Mouse (Mus musculus) intestine, embryonic 15.5 days (tissue): ENCODE results near the gene Slc50a1. TPM values are rescaled to one million over a fixed set of nuclear protein-coding genes. Genes with fewer than 3 reads are reported as not detected.

Experiments used
- ATAC-seq: fragments of 200-750 bp; cut with Nextera tagmentation; 2 replicates; pipeline ENCODE4 v1.8.0; 2017; ENCODE audit warnings: moderate TSS enrichment, moderate library complexity
- H3K27ac ChIP-seq: fragments of 300-500 bp; sonication (generic); 2 replicates; pipeline ENCODE4 v1.5.1; 2015; ENCODE audit warnings: mild to moderate bottlenecking, inconsistent platforms
- H3K27me3 ChIP-seq: fragments of 300-500 bp; sonication (generic); replicated peaks from 2 replicates; pipeline ENCODE4 v1.6.1; 2015; ENCODE audit warnings: inconsistent platforms
- H3K36me3 ChIP-seq: fragments of 300-500 bp; sonication (generic); 2 replicates; pipeline ENCODE4 v1.6.1; 2015; ENCODE audit warnings: inconsistent platforms
- H3K4me1 ChIP-seq: fragments of 300-500 bp; sonication (generic); replicated peaks from 2 replicates; pipeline ENCODE4 v1.6.1; 2015; ENCODE audit warnings: inconsistent platforms
- H3K4me2 ChIP-seq: fragments of 300-500 bp; sonication (generic); replicated peaks from 2 replicates; pipeline ENCODE4 v1.6.1; 2015; ENCODE audit warnings: mild to moderate bottlenecking, inconsistent platforms
- H3K4me3 ChIP-seq: fragments of 300-500 bp; sonication (generic); replicated peaks from 2 replicates; pipeline ENCODE4 v1.5.1; 2015; ENCODE audit warnings: inconsistent platforms
- H3K9ac ChIP-seq: fragments of 300-500 bp; sonication (generic); 2 replicates; pipeline ENCODE4 v1.6.1; 2015; ENCODE audit warnings: inconsistent platforms
- H3K9me3 ChIP-seq: fragments of 300-500 bp; sonication (generic); 2 replicates; pipeline ENCODE4 v1.6.1; 2016; ENCODE audit warnings: inconsistent platforms
- WGBS: fragments of 180-500 bp; shearing (Covaris S2); methylation state at CpG from one replicate; pipeline ENCODE4 v1.1.7; 2015; 5-methylcytosine and 5-hydroxymethylcytosine counted together
- polyA plus RNA-seq: library from polyadenylated mRNA; unstranded; fragments of >200 nt; fragmentation: Nextera tagmentation; extraction: Ambion mirVana; gene quantifications from 2 replicates; pipeline ENCODE4 v1.2.1, GENCODE M21; 2015

Gene Slc50a1
- polyA plus RNA-seq, 1 experiment from 2014 or later, result 60.6 TPM

GRCm38 (mm10) chr3:89278643-89279042 is 8.3 kb upstream of the Slc50a1 start:
- Histone ChIP-seq H3K9ac (peak overlapping the region; percentile 72), H3K27me3 (no peaks in the 10 kb centered on the region), H3K4me2 (peak overlapping the region; percentile 96), H3K36me3 (no peaks in the 10 kb centered on the region), H3K27ac (peak overlapping the region; percentile 93), H3K4me1 (peaks cover 43% of the 10 kb centered on the region), H3K4me3 (peak overlapping the region; percentile 55), H3K9me3 (no peaks in the 10 kb centered on the region)
- 14% methylated on average over 8 of the region's 8 CpGs for WGBS
- no peak for ATAC-seq

DNA sequence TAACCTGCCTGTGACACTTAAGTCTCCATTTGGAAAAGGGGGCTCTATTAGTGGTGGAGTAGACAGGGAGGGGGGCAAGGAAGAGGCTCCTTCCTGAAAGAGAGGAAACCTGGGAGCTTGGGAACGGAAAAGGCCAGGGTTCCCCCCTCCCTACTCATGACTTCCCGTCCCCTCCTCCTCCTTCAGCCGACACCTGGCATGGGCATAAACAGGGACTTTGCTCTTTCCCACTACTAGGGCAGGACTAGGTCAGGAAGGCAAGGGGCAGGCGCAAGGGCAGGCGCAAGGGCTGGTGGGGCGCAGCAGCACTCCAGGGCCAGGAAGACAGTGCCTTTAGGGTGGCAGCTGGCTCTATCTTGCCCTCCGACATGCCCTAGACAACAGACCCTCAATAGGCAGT is 7.7 kb upstream of the Slc50a1 start:
- ATAC-seq, result peak; percentile 64
- Histone ChIP-seq H3K9ac (peak overlapping the region; percentile 72), H3K4me2 (peak overlapping the region; percentile 96), H3K4me3 (peak overlapping the region; percentile 55), H3K9me3 (no peaks in the 10 kb centered on the region), H3K27me3 (no peaks in the 10 kb centered on the region), H3K36me3 (no peaks in the 10 kb centered on the region), H3K4me1 (peaks cover 43% of the 10 kb centered on the region), H3K27ac (peak overlapping the region; percentile 93)
- WGBS, result 35% methylated on average over 7 of the region's 7 CpGs

GRCm38 (mm10) chr3:89277281-89278021 is 7.1 kb upstream of the Slc50a1 start:
- H3K27me3 ChIP-seq, result no peaks in the 10 kb centered on the region
- H3K27ac ChIP-seq, result peak overlapping the region; percentile 93
- no peak for ATAC-seq
- H3K4me3 ChIP-seq, result peak overlapping the region; percentile 55
- peak overlapping the region; percentile 96 for H3K4me2 ChIP-seq
- no peaks in the 10 kb centered on the region for H3K9me3 ChIP-seq
- peak overlapping the region; percentile 72 for H3K9ac ChIP-seq
- H3K4me1 ChIP-seq, result peaks cover 43% of the 10 kb centered on the region
- H3K36me3 ChIP-seq, result peaks cover 4% of the 10 kb centered on the region; the same call in 1 of the 2 replicates
- 29% methylated on average over 14 of the region's 14 CpGs for WGBS

DNA sequence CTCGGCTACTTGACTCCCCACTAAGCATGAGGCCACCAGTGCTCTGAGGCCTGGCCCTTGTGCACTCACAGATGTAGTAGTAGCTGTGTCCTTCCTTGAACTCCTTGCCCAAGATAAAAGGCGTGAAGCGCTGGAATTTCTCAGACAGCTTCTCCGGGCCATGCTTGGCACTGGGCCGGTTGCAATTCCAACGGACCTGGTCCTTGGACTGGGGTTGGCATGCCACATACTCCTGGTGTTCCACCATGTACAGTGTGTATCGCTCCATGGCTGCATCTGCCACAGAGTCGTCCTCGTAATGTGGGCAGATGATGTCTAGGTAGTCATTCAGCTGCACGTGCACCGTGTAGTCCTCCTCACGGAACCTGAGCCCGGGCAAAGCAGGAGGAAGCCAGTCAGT is 5.7 kb upstream of the Slc50a1 start:
- H3K27ac ChIP-seq, result no peak overlapping the region
- peak overlapping the region; percentile 96; the same call in 1 of the 2 replicates for H3K4me2 ChIP-seq
- H3K36me3 ChIP-seq, result peaks cover 12% of the 10 kb centered on the region
- H3K4me1 ChIP-seq, result peaks cover 35% of the 10 kb centered on the region
- ATAC-seq, result no peak
- no peak overlapping the region for H3K4me3 ChIP-seq
- no peaks in the 10 kb centered on the region for H3K9me3 ChIP-seq
- no peak overlapping the region for H3K9ac ChIP-seq
- WGBS, result 93% methylated on average over 13 of the region's 13 CpGs
- H3K27me3 ChIP-seq, result no peaks in the 10 kb centered on the region

GRCm38 (mm10) chr3:89271760-89272159 is 1.4 kb upstream of the Slc50a1 start:
- peaks cover 32% of the 10 kb centered on the region for H3K4me1 ChIP-seq
- H3K4me2 ChIP-seq, result no peak overlapping the region
- no peak overlapping the region for H3K27ac ChIP-seq
- no peaks in the 10 kb centered on the region for H3K27me3 ChIP-seq
- H3K36me3 ChIP-seq, result peaks cover 12% of the 10 kb centered on the region
- ATAC-seq, result no peak
- H3K4me3 ChIP-seq, result no peak overlapping the region
- H3K9ac ChIP-seq, result no peak overlapping the region
- 68% methylated on average over 6 of the region's 6 CpGs for WGBS
- no peaks in the 10 kb centered on the region for H3K9me3 ChIP-seq

DNA sequence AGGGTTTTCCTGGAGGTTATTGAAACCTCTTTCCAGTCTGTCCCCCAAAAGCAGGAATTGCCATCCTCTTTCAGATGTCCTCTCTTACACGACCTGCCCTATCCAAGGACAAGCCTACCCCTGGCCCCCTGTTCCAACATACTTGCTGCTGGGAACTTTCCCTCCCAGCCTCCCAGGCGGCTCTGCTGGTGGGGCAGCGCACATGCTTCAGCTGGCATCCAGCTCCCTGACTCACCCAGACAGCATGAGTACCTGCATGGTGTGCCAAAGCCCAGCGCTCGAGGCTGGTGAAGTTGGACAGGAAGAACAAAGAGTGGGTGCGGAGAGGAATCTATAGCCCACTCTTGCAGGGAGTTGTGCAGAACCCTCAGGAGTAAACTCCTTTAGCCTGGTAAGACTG is 521 bp upstream of the Slc50a1 start:
- Histone ChIP-seq H3K27ac (peak overlapping the region; percentile 77), H3K27me3 (no peaks in the 10 kb centered on the region)
- 66% methylated on average over 6 of the region's 6 CpGs for WGBS

GRCm38 (mm10) chr3:89268916-89269315 is 1.5 kb downstream of the Slc50a1 start:
- no peak overlapping the region for H3K9ac ChIP-seq

More for the DNA sequence above, 521 bp upstream of the Slc50a1 start:
- peak overlapping the region; percentile 57; the same call in 1 of the 2 replicates for H3K4me3 ChIP-seq
- no peak for ATAC-seq
- no peaks in the 10 kb centered on the region for H3K9me3 ChIP-seq
- H3K36me3 ChIP-seq, result peaks cover 12% of the 10 kb centered on the region
- peak overlapping the region; percentile 83 for H3K4me2 ChIP-seq
- H3K4me1 ChIP-seq, result peaks cover 32% of the 10 kb centered on the region
- H3K9ac ChIP-seq, result peak overlapping the region; percentile 75

GRCm38 (mm10) chr3:89266439-89266893 is 3.9 kb downstream of the Slc50a1 start:
- H3K9me3 ChIP-seq, result no peaks in the 10 kb centered on the region
- peak overlapping the region; percentile 75 for H3K4me2 ChIP-seq
- no peaks in the 10 kb centered on the region for H3K27me3 ChIP-seq
- H3K27ac ChIP-seq, result peak overlapping the region; percentile 70
- peak overlapping the region; percentile 83 for H3K9ac ChIP-seq
- WGBS, result 0% methylated on average over 20 of the region's 20 CpGs
- peak; percentile 87 for ATAC-seq
- peak overlapping the region; percentile 71 for H3K4me3 ChIP-seq
- H3K36me3 ChIP-seq, result no peaks in the 10 kb centered on the region
- peaks cover 28% of the 10 kb centered on the region for H3K4me1 ChIP-seq

More at GRCm38 (mm10) chr3:89268916-89269315, 1.5 kb downstream of the Slc50a1 start:
- Histone ChIP-seq H3K27ac (no peak overlapping the region), H3K4me1 (peaks cover 32% of the 10 kb centered on the region), H3K9me3 (no peaks in the 10 kb centered on the region), H3K36me3 (peaks cover 12% of the 10 kb centered on the region), H3K4me3 (no peak overlapping the region), H3K27me3 (no peaks in the 10 kb centered on the region), H3K4me2 (peak overlapping the region; percentile 83)
- WGBS, result 65% methylated on average over 8 of the region's 8 CpGs
- no peak for ATAC-seq

- Histone ChIP-seq H3K4me3 (no peak overlapping the region), H3K4me1 (0 out of 2 replicates have a peak, but pooled peaks cover 5% of the 10 kb centered on the region), H3K4me2 (no peak overlapping the region), H3K9me3 (no peaks in the 10 kb centered on the region), H3K9ac (no peak overlapping the region; the same call in 1 of the 2 replicates), H3K27ac (no peak overlapping the region), H3K27me3 (no peaks in the 10 kb centered on the region), H3K36me3 (no peaks in the 10 kb centered on the region)
- 62% methylated on average over 10 of the region's 10 CpGs for WGBS
- no peak for ATAC-seq
Observed at GRCm38 (mm10) chr3:89262417-89262816, 8.0 kb downstream of the Slc50a1 start.

GRCm38 (mm10) chr3:89260211-89260610 is 10.2 kb downstream of the Slc50a1 start:
- no peak for ATAC-seq
- WGBS, result 70% methylated on average over 3 of the region's 3 CpGs
- no peak overlapping the region for H3K27ac ChIP-seq
- H3K4me1 ChIP-seq, result no peaks in the 10 kb centered on the region
- no peaks in the 10 kb centered on the region for H3K9me3 ChIP-seq
- no peaks in the 10 kb centered on the region for H3K27me3 ChIP-seq
- H3K4me2 ChIP-seq, result no peak overlapping the region
- H3K36me3 ChIP-seq, result no peaks in the 10 kb centered on the region
- no peak overlapping the region for H3K9ac ChIP-seq
- H3K4me3 ChIP-seq, result no peak overlapping the region

GRCm38 (mm10) chr3:89259076-89259475 is 11.3 kb downstream of the Slc50a1 start, which contains the start of gene Dpm3:
TSS of gene Dpm3 (plus strand) at chr3:89259358.
- no peak for ATAC-seq
- Histone ChIP-seq H3K27ac (no peak within 1 kb of the TSS), H3K36me3 (no peaks in the 10 kb centered on the region)

DNA sequence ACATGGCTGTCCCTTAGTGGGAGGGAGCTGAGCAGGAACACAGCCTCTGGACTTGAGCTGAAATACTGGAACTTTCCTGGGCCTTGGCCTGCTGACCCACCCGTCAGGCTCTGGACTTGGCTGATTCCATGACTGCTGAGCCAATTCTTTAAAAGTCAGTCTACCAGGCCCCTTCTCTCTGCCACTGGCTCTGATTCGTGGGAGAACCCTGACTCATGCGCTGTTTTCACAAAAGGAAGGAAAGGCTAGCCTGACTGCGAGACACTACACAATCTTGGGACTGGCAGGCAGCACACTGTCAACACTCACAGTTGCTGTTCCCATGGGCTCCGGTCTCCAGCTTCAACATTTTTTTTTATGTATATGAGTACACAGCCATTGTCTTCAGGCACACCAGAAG is 14.2 kb downstream of the Slc50a1 start:
- no peak overlapping the region for H3K4me3 ChIP-seq
- no peak overlapping the region for H3K9ac ChIP-seq
- 79% methylated on average over 5 of the region's 5 CpGs for WGBS
- H3K27me3 ChIP-seq, result no peaks in the 10 kb centered on the region
- no peak overlapping the region for H3K4me2 ChIP-seq
- no peaks in the 10 kb centered on the region for H3K9me3 ChIP-seq
- H3K4me1 ChIP-seq, result peaks cover 19% of the 10 kb centered on the region
- H3K36me3 ChIP-seq, result no peaks in the 10 kb centered on the region
- H3K27ac ChIP-seq, result no peak overlapping the region
- no peak for ATAC-seq

More at GRCm38 (mm10) chr3:89259076-89259475, 11.3 kb downstream of the Slc50a1 start, which contains the start of gene Dpm3:
- WGBS, result 61% methylated on average over 7 of the region's 7 CpGs
- Histone ChIP-seq H3K9ac (no peak within 1 kb of the TSS), H3K9me3 (no peaks in the 10 kb centered on the region), H3K4me2 (no peak within 1 kb of the TSS), H3K4me1 (no peaks in the 10 kb centered on the region), H3K4me3 (no peak within 1 kb of the TSS), H3K27me3 (no peaks in the 10 kb centered on the region)
